Mouse (Mus musculus): ENCODE results near the gene 5830473C10Rik. TPM values are rescaled to one million over a fixed set of nuclear protein-coding genes. Genes with fewer than 3 reads are reported as not detected.
A peak's percentile ranks its signal among the peaks of the same experiment; 100 is the strongest.

The 5830473C10Rik gene
- 1.5 and 1.8 TPM in 2 replicates for polyA plus RNA-seq (2015; fragmentation: Nextera tagmentation; extraction: Ambion mirVana)

- WGBS (ENCODE audit: insufficient replicate concordance): 51% methylated on average over 6 of the region's 6 CpGs
- H3K4me3 ChIP-seq (ENCODE audit: low read depth, low read length): no peak within 1 kb of the TSS
Measured at GRCm38 (mm10) chr5:90560743-90561142, at the start of gene 5830473C10Rik. Gene 5830473C10Rik, plus strand, starts transcription at chr5:90561107.

GRCm38 (mm10) chr5:90512288-90512955 lies 48.5 kb upstream of the 5830473C10Rik start:
- Histone ChIP-seq H3K36me3 (ENCODE audit: control insufficient read depth, insufficient read depth) (no peaks in the 10 kb centered on the region), H3K4me3 (ENCODE audit: low read depth, low read length) (no peak overlapping the region), H3K27ac (ENCODE audit: low read length) (no peak overlapping the region), H3K9ac (ENCODE audit: low read depth, low read length) (no peak overlapping the region), H3K27me3 (ENCODE audit: control insufficient read depth, insufficient read depth, low read depth, low read length) (no peaks in the 10 kb centered on the region), H3K4me2 (ENCODE audit: low read depth, low read length) (no peak overlapping the region), H3K9me3 (replicated peaks; ENCODE audit: control insufficient read depth, low read length) (no peaks in the 10 kb centered on the region), H3K4me1 (ENCODE audit: control insufficient read depth, low read depth, low read length) (no peaks in the 10 kb centered on the region)
- 60% methylated on average over 6 of the region's 6 CpGs for WGBS (ENCODE audit: insufficient replicate concordance)
- no peak for ATAC-seq (ENCODE audit: low read depth)

More at GRCm38 (mm10) chr5:90560743-90561142, at the start of gene 5830473C10Rik:
- Histone ChIP-seq H3K9ac (ENCODE audit: low read depth, low read length) (no peak within 1 kb of the TSS), H3K27me3 (ENCODE audit: control insufficient read depth, insufficient read depth, low read depth, low read length) (no peaks in the 10 kb centered on the region), H3K27ac (ENCODE audit: low read length) (peak within 1 kb of the TSS; percentile 67), H3K4me2 (ENCODE audit: low read depth, low read length) (no peak within 1 kb of the TSS), H3K4me1 (ENCODE audit: control insufficient read depth, low read depth, low read length) (no peaks in the 10 kb centered on the region), H3K9me3 (replicated peaks; ENCODE audit: control insufficient read depth, low read length) (no peaks in the 10 kb centered on the region), H3K36me3 (ENCODE audit: control insufficient read depth, insufficient read depth) (no peaks in the 10 kb centered on the region)
- peak; percentile 84 for ATAC-seq (ENCODE audit: low read depth)

GRCm38 (mm10) chr5:90515561-90515960 lies 45.3 kb upstream of the 5830473C10Rik start:
- 59% methylated on average over 6 of the region's 6 CpGs for WGBS (ENCODE audit: insufficient replicate concordance)
- no peak overlapping the region for H3K27ac ChIP-seq (ENCODE audit: low read length)
- no peak overlapping the region for H3K4me2 ChIP-seq (ENCODE audit: low read depth, low read length)
- H3K4me1 ChIP-seq (ENCODE audit: control insufficient read depth, low read depth, low read length): no peaks in the 10 kb centered on the region
- H3K4me3 ChIP-seq (ENCODE audit: low read depth, low read length): no peak overlapping the region
- ATAC-seq (ENCODE audit: low read depth): no peak
- H3K9ac ChIP-seq (ENCODE audit: low read depth, low read length): no peak overlapping the region
- no peaks in the 10 kb centered on the region for H3K36me3 ChIP-seq (ENCODE audit: control insufficient read depth, insufficient read depth)
- H3K27me3 ChIP-seq (ENCODE audit: control insufficient read depth, insufficient read depth, low read depth, low read length): no peaks in the 10 kb centered on the region
- H3K9me3 ChIP-seq (replicated peaks; ENCODE audit: control insufficient read depth, low read length): no peaks in the 10 kb centered on the region

GRCm38 (mm10) chr5:90518356-90519100 lies 42.4 kb upstream of the 5830473C10Rik start, which contains the start of gene Afm:
Gene Afm, plus strand, starts transcription at chr5:90518932.
- H3K36me3 ChIP-seq (ENCODE audit: control insufficient read depth, insufficient read depth): no peaks in the 10 kb centered on the region
- peak within 1 kb of the TSS; percentile 36; the same call in 1 of the 2 replicates for H3K4me2 ChIP-seq (ENCODE audit: low read depth, low read length)
- H3K9me3 ChIP-seq (replicated peaks; ENCODE audit: control insufficient read depth, low read length): no peaks in the 10 kb centered on the region
- H3K4me1 ChIP-seq (ENCODE audit: control insufficient read depth, low read depth, low read length): no peaks in the 10 kb centered on the region
- H3K4me3 ChIP-seq (ENCODE audit: low read depth, low read length): no peak within 1 kb of the TSS; the same call in 1 of the 2 replicates
- H3K9ac ChIP-seq (ENCODE audit: low read depth, low read length): no peak within 1 kb of the TSS
- ATAC-seq (ENCODE audit: low read depth): peak; percentile 51; the same call in 1 of the 2 replicates
- H3K27ac ChIP-seq (ENCODE audit: low read length): no peak within 1 kb of the TSS
- no peaks in the 10 kb centered on the region for H3K27me3 ChIP-seq (ENCODE audit: control insufficient read depth, insufficient read depth, low read depth, low read length)
- WGBS (ENCODE audit: insufficient replicate concordance): 54% methylated on average over 6 of the region's 6 CpGs

GRCm38 (mm10) chr5:90551191-90551590 lies 9.7 kb upstream of the 5830473C10Rik start:
- no peak overlapping the region for H3K27ac ChIP-seq (ENCODE audit: low read length)

GRCm38 (mm10) chr5:90556052-90556451 lies 4.9 kb upstream of the 5830473C10Rik start:
- H3K4me1 ChIP-seq (ENCODE audit: control insufficient read depth, low read depth, low read length): no peaks in the 10 kb centered on the region
- H3K4me3 ChIP-seq (ENCODE audit: low read depth, low read length): no peak overlapping the region
- no peaks in the 10 kb centered on the region for H3K36me3 ChIP-seq (ENCODE audit: control insufficient read depth, insufficient read depth)
- no peaks in the 10 kb centered on the region for H3K27me3 ChIP-seq (ENCODE audit: control insufficient read depth, insufficient read depth, low read depth, low read length)
- WGBS (ENCODE audit: insufficient replicate concordance): 36% methylated on average over 3 of the region's 3 CpGs
- no peak for ATAC-seq (ENCODE audit: low read depth)
- no peak overlapping the region for H3K27ac ChIP-seq (ENCODE audit: low read length)
- H3K4me2 ChIP-seq (ENCODE audit: low read depth, low read length): no peak overlapping the region
- no peaks in the 10 kb centered on the region for H3K9me3 ChIP-seq (replicated peaks; ENCODE audit: control insufficient read depth, low read length)
- H3K9ac ChIP-seq (ENCODE audit: low read depth, low read length): no peak overlapping the region

More at GRCm38 (mm10) chr5:90551191-90551590, 9.7 kb upstream of the 5830473C10Rik start:
- no peaks in the 10 kb centered on the region for H3K36me3 ChIP-seq (ENCODE audit: control insufficient read depth, insufficient read depth)
- H3K4me2 ChIP-seq (ENCODE audit: low read depth, low read length): no peak overlapping the region
- WGBS (ENCODE audit: insufficient replicate concordance): 57% methylated on average over 8 of the region's 8 CpGs
- no peak overlapping the region for H3K4me3 ChIP-seq (ENCODE audit: low read depth, low read length)
- no peaks in the 10 kb centered on the region for H3K27me3 ChIP-seq (ENCODE audit: control insufficient read depth, insufficient read depth, low read depth, low read length)
- no peaks in the 10 kb centered on the region for H3K4me1 ChIP-seq (ENCODE audit: control insufficient read depth, low read depth, low read length)
- no peak overlapping the region for H3K9ac ChIP-seq (ENCODE audit: low read depth, low read length)
- H3K9me3 ChIP-seq (replicated peaks; ENCODE audit: control insufficient read depth, low read length): no peaks in the 10 kb centered on the region
- ATAC-seq (ENCODE audit: low read depth): no peak

GRCm38 (mm10) chr5:90561721-90562275 lies 891 bp downstream of the 5830473C10Rik start:
- Histone ChIP-seq H3K4me2 (ENCODE audit: low read depth, low read length) (no peak overlapping the region), H3K4me1 (ENCODE audit: control insufficient read depth, low read depth, low read length) (no peaks in the 10 kb centered on the region), H3K36me3 (ENCODE audit: control insufficient read depth, insufficient read depth) (no peaks in the 10 kb centered on the region), H3K9me3 (replicated peaks; ENCODE audit: control insufficient read depth, low read length) (no peaks in the 10 kb centered on the region), H3K27ac (ENCODE audit: low read length) (peak overlapping the region; percentile 34), H3K9ac (ENCODE audit: low read depth, low read length) (no peak overlapping the region), H3K4me3 (ENCODE audit: low read depth, low read length) (no peak overlapping the region), H3K27me3 (ENCODE audit: control insufficient read depth, insufficient read depth, low read depth, low read length) (no peaks in the 10 kb centered on the region)
- WGBS (ENCODE audit: insufficient replicate concordance): 79% methylated on average over 11 of the region's 11 CpGs
- no peak for ATAC-seq (ENCODE audit: low read depth)

GRCm38 (mm10) chr5:90562880-90563279 lies 2.0 kb downstream of the 5830473C10Rik start:
- Histone ChIP-seq H3K36me3 (ENCODE audit: control insufficient read depth, insufficient read depth) (no peaks in the 10 kb centered on the region), H3K4me2 (ENCODE audit: low read depth, low read length) (no peak overlapping the region), H3K27me3 (ENCODE audit: control insufficient read depth, insufficient read depth, low read depth, low read length) (no peaks in the 10 kb centered on the region), H3K9ac (ENCODE audit: low read depth, low read length) (no peak overlapping the region), H3K27ac (ENCODE audit: low read length) (no peak overlapping the region), H3K9me3 (replicated peaks; ENCODE audit: control insufficient read depth, low read length) (no peaks in the 10 kb centered on the region), H3K4me3 (ENCODE audit: low read depth, low read length) (no peak overlapping the region), H3K4me1 (ENCODE audit: control insufficient read depth, low read depth, low read length) (no peaks in the 10 kb centered on the region)
- ATAC-seq (ENCODE audit: low read depth): no peak
- WGBS (ENCODE audit: insufficient replicate concordance): 55% methylated on average over 4 of the region's 4 CpGs
